Mouse (Mus musculus) bone marrow macrophage, adult 2 months (primary cell): ENCODE measurements around the gene Dock4.

ENCODE experiments used
- CTCF ChIP-seq: IDR thresholded peaks from 2 replicates; pipeline ENCODE4 v1.5.1; 2012; ENCODE audit warnings: low read depth, mild to moderate bottlenecking, low read length, moderate library complexity
- POLR2A ChIP-seq: IDR thresholded peaks from 2 replicates; pipeline ENCODE4 v1.6.1; 2012; ENCODE audit warnings: mild to moderate bottlenecking, low read depth, low read length, borderline replicate concordance

DNA sequence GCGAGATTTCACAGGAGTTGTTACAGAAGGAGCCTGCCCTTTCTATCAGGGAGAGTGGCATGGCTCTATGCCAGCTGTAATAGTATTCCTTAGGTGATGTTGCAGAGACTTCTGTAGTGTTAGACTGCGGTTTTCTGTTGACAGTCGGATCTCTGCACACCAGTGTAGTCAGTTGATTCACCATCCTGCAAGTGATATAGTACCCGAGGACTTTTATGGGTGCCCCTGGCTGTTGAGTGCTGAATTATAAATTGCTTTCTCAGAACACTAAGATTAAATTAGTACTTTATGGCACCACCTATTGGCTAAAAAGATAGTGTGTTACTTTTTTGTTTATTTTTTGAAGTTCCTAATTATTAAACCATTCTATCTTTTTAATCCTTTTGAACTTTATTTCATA is 234.0 kb downstream of the Dock4 start:
- TF ChIP-seq CTCF (no peak), POLR2A (no peak)
